Mouse (Mus musculus) left cerebral cortex, adult 2 months (tissue): ENCODE data around the gene Ctdnep1. TPM values are rescaled to one million over a fixed set of nuclear protein-coding genes. Genes with fewer than 3 reads are reported as not detected.
"Not testable (repeated sequence)": the region's sequence is repeated elsewhere in the genome, so short reads cannot be mapped to it uniquely, and the experiment has no call there.

Experiments used
- DNase-seq, 2 experiments: peaks; one replicate each; pipeline ENCODE4 v3.0.0; 2021 to 2022; ENCODE audit warnings: low spot score in 2 of 2, mixed read lengths in 1 of 2; ENCODE audit errors: extremely low spot score in 1 of 2
- H3K27ac ChIP-seq: fragments of 200-600 bp; 2 replicates; pipeline ENCODE4 v1.8.1; 2022
- H3K4me3 ChIP-seq: fragments of 200-600 bp; 2 replicates; pipeline ENCODE4 v1.8.1; 2022
- CTCF ChIP-seq: fragments of 200-600 bp; IDR thresholded peaks from 2 replicates; pipeline ENCODE4 v1.8.1; 2022; ENCODE audit warnings: antibody characterized with exemption, mild to moderate bottlenecking, moderate library complexity
- intact Hi-C: fragments of 180-260 bp; cut with DNase I; formaldehyde crosslinking; loops from one replicate; pipeline ENCODE4 v1.15.1; 2025
- total RNA-seq, 2 experiments: library from RNA; stranded (reverse); gene quantifications; 2 replicates each; pipeline ENCODE4 v1.2.3; 2021

Ctdnep1 gene
- total RNA-seq, 2 experiments from 2014 or later = 116 to 124 TPM

GRCm38 (mm10) chr11:69953267-69953915 is 27.6 kb upstream of the Ctdnep1 start:
- no peak for TF ChIP-seq CTCF
- no peak overlapping the region for H3K27ac ChIP-seq
- intact Hi-C loops = no loop called here
- no peak overlapping the region for H3K4me3 ChIP-seq
- no peak for DNase-seq

GRCm38 (mm10) chr11:69955618-69956017 is 25.3 kb upstream of the Ctdnep1 start:
- H3K27ac ChIP-seq, intact Hi-C loops, DNase-seq, H3K4me3 ChIP-seq: not testable (repeated sequence)

- Histone ChIP-seq H3K27ac (no peak overlapping the region), H3K4me3 (no peak overlapping the region)
- DNase-seq = no peak
- intact Hi-C loops = no loop called here
- TF ChIP-seq CTCF = no peak; the same call in 1 of the 2 replicates
Observed at GRCm38 (mm10) chr11:69956218-69956617, 24.7 kb upstream of the Ctdnep1 start.

GRCm38 (mm10) chr11:69960616-69961015 is 20.3 kb upstream of the Ctdnep1 start:
- intact Hi-C loops = no loop called here
- no peak for DNase-seq
- TF ChIP-seq CTCF = peak; percentile 21
- Histone ChIP-seq H3K4me3 (no peak overlapping the region), H3K27ac (no peak overlapping the region)

GRCm38 (mm10) chr11:69961841-69962240 is 19.1 kb upstream of the Ctdnep1 start:
- Histone ChIP-seq H3K4me3 (no peak overlapping the region), H3K27ac (no peak overlapping the region)
- intact Hi-C loops = no loop called here
- no peak for TF ChIP-seq CTCF
- no peak for DNase-seq

GRCm38 (mm10) chr11:69964650-69965270 is 16.2 kb upstream of the Ctdnep1 start, which contains the start of gene Cldn7:
TSS of gene Cldn7 (plus strand) at chr11:69964779.
- intact Hi-C loops = no loop called here
- H3K27ac ChIP-seq = no peak within 1 kb of the TSS
- no peak for DNase-seq
- no peak for TF ChIP-seq CTCF
- no peak within 1 kb of the TSS for H3K4me3 ChIP-seq

GRCm38 (mm10) chr11:69965271-69966005 is 15.5 kb upstream of the Ctdnep1 start:
- TF ChIP-seq CTCF = no peak
- no peak overlapping the region for H3K27ac ChIP-seq
- H3K4me3 ChIP-seq = no peak overlapping the region
- intact Hi-C loops = no loop called here
- DNase-seq = no peak

- intact Hi-C loops = no loop called here
- Histone ChIP-seq H3K4me3 (peak overlapping the region; percentile 16; the same call in 1 of the 2 replicates), H3K27ac (no peak overlapping the region)
- DNase-seq = no peak
- no peak for TF ChIP-seq CTCF
Observed at GRCm38 (mm10) chr11:69966006-69966859, 14.7 kb upstream of the Ctdnep1 start.

- intact Hi-C loops = no loop called here
- TF ChIP-seq CTCF = no peak
- DNase-seq = no peak
- no peak overlapping the region for H3K4me3 ChIP-seq
- H3K27ac ChIP-seq = no peak overlapping the region
Observed at GRCm38 (mm10) chr11:69966860-69967517, 14.0 kb upstream of the Ctdnep1 start.

- TF ChIP-seq CTCF = no peak
- no peak overlapping the region for H3K27ac ChIP-seq
- intact Hi-C loops = no loop called here
- DNase-seq = no peak
- H3K4me3 ChIP-seq = no peak overlapping the region
Observed at GRCm38 (mm10) chr11:69968793-69969192, 12.2 kb upstream of the Ctdnep1 start.

GRCm38 (mm10) chr11:69970222-69970621 is 10.7 kb upstream of the Ctdnep1 start:
- no peak for DNase-seq
- H3K27ac ChIP-seq = no peak overlapping the region
- no peak for TF ChIP-seq CTCF
- no peak overlapping the region for H3K4me3 ChIP-seq
- intact Hi-C loops = no loop called here
